Mouse (Mus musculus): ENCODE measurements around the gene Ddx47. TPM values are rescaled to one million over a fixed set of nuclear protein-coding genes. Genes with fewer than 3 reads are reported as not detected.

Gene Ddx47
- polyA plus RNA-seq, 1 experiment: 18.8 TPM

DNA sequence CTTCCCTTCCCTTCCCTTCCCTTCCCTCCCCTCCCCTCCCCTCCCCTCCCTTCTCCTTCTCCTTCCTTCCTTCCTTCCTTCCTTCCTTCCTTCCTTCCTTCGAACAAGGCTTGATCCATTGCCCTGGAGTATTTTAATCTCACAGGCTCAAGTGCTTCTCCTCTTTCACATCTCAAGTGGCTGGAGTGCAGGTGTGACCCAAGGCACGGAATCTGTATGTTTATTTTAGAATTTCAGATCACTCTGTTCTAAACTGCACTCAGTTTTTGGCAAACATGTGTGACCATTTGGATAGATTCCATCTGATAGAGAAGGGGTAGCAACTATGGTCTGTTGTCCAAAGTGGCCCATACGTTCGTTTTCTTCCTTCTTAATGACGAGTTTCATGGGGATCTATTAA, 56.8 kb downstream of the Ddx47 start:
- Histone ChIP-seq H3K27ac (ENCODE audit: control insufficient read depth, insufficient read depth, low read depth, low read length) (no peak overlapping the region), H3K36me3 (ENCODE audit: control insufficient read depth, insufficient read depth, low read length) (no peaks in the 10 kb centered on the region), H3K27me3 (ENCODE audit: control insufficient read depth, insufficient read depth, low read length) (no peaks in the 10 kb centered on the region), H3K4me1 (ENCODE audit: control insufficient read depth, insufficient read depth, low read length) (no peaks in the 10 kb centered on the region; the same call in 1 of the 2 replicates), H3K4me3 (ENCODE audit: control insufficient read depth, low read depth, low read length) (no peak overlapping the region)
- TF ChIP-seq CTCF (IDR thresholded peaks at IDR 0.05; ENCODE audit: control insufficient read depth, insufficient read depth, insufficient replicate concordance, low read depth, low read length) (no peak), POLR2A (IDR thresholded peaks at IDR 0.05; ENCODE audit: control insufficient read depth, low read depth, low read length) (no peak)

DNA sequence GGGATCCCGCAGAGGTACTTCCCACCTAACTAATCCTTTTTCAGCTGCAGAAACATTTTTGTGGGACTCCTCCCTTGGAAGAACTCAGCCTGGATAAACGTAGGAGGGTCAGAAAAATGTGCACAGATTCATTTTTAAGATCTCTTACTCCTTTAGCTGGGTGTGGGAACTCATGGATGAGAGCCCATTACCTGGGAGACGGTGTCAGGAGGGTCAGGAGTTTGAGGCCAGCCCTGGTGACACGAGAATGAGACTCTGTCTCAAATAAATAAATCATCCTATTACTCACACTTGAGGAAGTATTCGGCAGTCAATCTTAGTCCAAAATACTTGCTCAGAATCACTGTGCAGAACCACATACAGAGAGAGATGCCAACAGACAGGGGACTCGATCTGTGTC, 58.4 kb downstream of the Ddx47 start:
- no peaks in the 10 kb centered on the region for H3K36me3 ChIP-seq (ENCODE audit: control insufficient read depth, insufficient read depth, low read length)
- TF ChIP-seq CTCF (IDR thresholded peaks at IDR 0.05; ENCODE audit: control insufficient read depth, insufficient read depth, insufficient replicate concordance, low read depth, low read length): no peak
- no peak for TF ChIP-seq POLR2A (IDR thresholded peaks at IDR 0.05; ENCODE audit: control insufficient read depth, low read depth, low read length)
- no peaks in the 10 kb centered on the region for H3K4me1 ChIP-seq (ENCODE audit: control insufficient read depth, insufficient read depth, low read length)
- H3K27ac ChIP-seq (ENCODE audit: control insufficient read depth, insufficient read depth, low read depth, low read length): no peak overlapping the region
- no peak overlapping the region for H3K4me3 ChIP-seq (ENCODE audit: control insufficient read depth, low read depth, low read length)
- H3K27me3 ChIP-seq (ENCODE audit: control insufficient read depth, insufficient read depth, low read length): no peaks in the 10 kb centered on the region

DNA sequence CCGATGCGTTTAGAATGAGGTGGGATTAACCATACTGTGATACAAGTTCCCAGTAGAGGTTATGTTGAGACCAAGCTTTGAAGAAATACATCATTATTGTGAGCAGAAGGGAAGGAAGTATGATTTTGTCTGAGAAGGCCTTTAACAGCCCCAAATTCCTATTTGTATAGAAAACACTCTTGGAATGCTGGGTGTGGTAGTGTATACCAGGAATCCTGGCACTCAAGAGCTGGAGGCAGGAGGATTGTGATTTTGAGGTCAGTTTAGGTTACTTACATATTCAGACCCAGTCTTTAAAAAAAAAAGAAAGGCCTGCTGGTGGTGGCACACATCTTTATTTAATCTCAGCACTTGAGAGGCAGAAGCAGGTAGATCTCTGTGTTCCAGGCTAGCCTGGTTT, 58.9 kb downstream of the Ddx47 start:
- no peaks in the 10 kb centered on the region for H3K4me1 ChIP-seq (ENCODE audit: control insufficient read depth, insufficient read depth, low read length)
- H3K27me3 ChIP-seq (ENCODE audit: control insufficient read depth, insufficient read depth, low read length): no peaks in the 10 kb centered on the region
- H3K4me3 ChIP-seq (ENCODE audit: control insufficient read depth, low read depth, low read length): no peak overlapping the region
- H3K36me3 ChIP-seq (ENCODE audit: control insufficient read depth, insufficient read depth, low read length): no peaks in the 10 kb centered on the region
- H3K27ac ChIP-seq (ENCODE audit: control insufficient read depth, insufficient read depth, low read depth, low read length): no peak overlapping the region
- TF ChIP-seq POLR2A (IDR thresholded peaks at IDR 0.05; ENCODE audit: control insufficient read depth, low read depth, low read length) (no peak), CTCF (IDR thresholded peaks at IDR 0.05; ENCODE audit: control insufficient read depth, insufficient read depth, insufficient replicate concordance, low read depth, low read length) (no peak)

Other genes starting within 250 kb of the Ddx47 start
- gene Dusp16, start 219.0 kb upstream of the Ddx47 start, polyA plus RNA-seq (2012; rRNA removed): 11.0 and 16.1 TPM in 2 replicates
- gene Crebl2, start 181.5 kb upstream of the Ddx47 start, polyA plus RNA-seq (2012; rRNA removed): 7.7 and 11.2 TPM in 2 replicates
- gene Gpr19, start 113.0 kb upstream of the Ddx47 start, polyA plus RNA-seq (2012; rRNA removed): 46.0 and 51.8 TPM in 2 replicates
- gene Cdkn1b, start 91.2 kb upstream of the Ddx47 start, polyA plus RNA-seq (2012; rRNA removed): 3.0 and 3.6 TPM in 2 replicates
- 0.48 and 0.75 TPM in 2 replicates for gene Apold1, start 29.9 kb upstream of the Ddx47 start, polyA plus RNA-seq (2012; rRNA removed)
- 0.06 and 0.46 TPM in 2 replicates for gene Gprc5a, start 54.0 kb downstream of the Ddx47 start, polyA plus RNA-seq (2012; rRNA removed)
- gene Gprc5d, start 106.7 kb downstream of the Ddx47 start, polyA plus RNA-seq (2012; rRNA removed): 0.60 and 0.65 TPM in 2 replicates
- gene Fam234b, start 186.4 kb downstream of the Ddx47 start, polyA plus RNA-seq (2012; rRNA removed): 18.3 and 20.9 TPM in 2 replicates
- gene Hebp1, start 186.4 kb downstream of the Ddx47 start, polyA plus RNA-seq (2012; rRNA removed): 4.7 and 4.9 TPM in 2 replicates
- gene Gsg1, start 242.7 kb downstream of the Ddx47 start, polyA plus RNA-seq (2012; rRNA removed): 4,178 and 4,188 TPM in 2 replicates

Measured in testis, adult 2 months (tissue).